Mouse (Mus musculus): ENCODE results near the gene Casz1. TPM values are rescaled to one million over a fixed set of nuclear protein-coding genes. Genes with fewer than 3 reads are reported as not detected.
A peak's percentile ranks its signal among the peaks of the same experiment; 100 is the strongest.

The Casz1 gene
- total RNA-seq, 2 experiments from 2014 or later = 31.2 to 41.3 TPM

DNA sequence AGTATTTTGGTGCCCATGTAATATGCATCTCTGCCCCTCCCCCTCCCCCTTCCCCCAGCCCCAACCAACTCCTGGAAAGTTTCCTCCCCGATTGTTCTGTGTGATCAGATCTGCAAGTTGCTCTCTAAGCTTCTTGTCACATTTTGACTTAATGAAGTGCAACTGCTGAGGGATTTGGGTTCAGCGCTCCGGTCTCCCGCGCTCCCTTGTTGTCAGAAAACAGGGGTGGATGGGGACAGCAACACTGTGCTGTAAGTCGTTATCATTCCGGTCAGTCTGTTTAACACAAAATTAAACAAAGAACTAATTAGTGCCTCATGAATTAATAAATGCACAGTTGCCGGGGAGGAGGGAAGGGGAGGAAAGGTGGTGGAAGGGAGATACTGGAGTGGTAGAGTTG lies 84.0 kb downstream of the Casz1 start:
- H3K4me3 ChIP-seq = no peak overlapping the region
- no peak overlapping the region for H3K27ac ChIP-seq
- TF ChIP-seq CTCF (IDR thresholded peaks at IDR 0.05) = no peak
- no peak for DNase-seq
- intact Hi-C loops (cut with DNase I) = no loop called here

GRCm38 (mm10) chr4:148889011-148889410 lies 84.8 kb downstream of the Casz1 start:
- no peak for TF ChIP-seq CTCF (IDR thresholded peaks at IDR 0.05)
- no peak for DNase-seq
- intact Hi-C loops (cut with DNase I) = no loop called here
- Histone ChIP-seq H3K27ac (no peak overlapping the region), H3K4me3 (no peak overlapping the region)

GRCm38 (mm10) chr4:148890442-148890841 lies 86.2 kb downstream of the Casz1 start:
- no peak overlapping the region for H3K4me3 ChIP-seq
- intact Hi-C loops (cut with DNase I) = no loop called here
- TF ChIP-seq CTCF (IDR thresholded peaks at IDR 0.05) = no peak
- H3K27ac ChIP-seq = no peak overlapping the region
- no peak for DNase-seq

GRCm38 (mm10) chr4:148890892-148891838 lies 86.9 kb downstream of the Casz1 start:
- peak overlapping the region; percentile 40; the same call in 1 of the 2 replicates for H3K27ac ChIP-seq
- intact Hi-C loops (cut with DNase I) = no loop called here
- DNase-seq = no peak
- H3K4me3 ChIP-seq = peak overlapping the region; percentile 56
- TF ChIP-seq CTCF (IDR thresholded peaks at IDR 0.05) = no peak

GRCm38 (mm10) chr4:148896125-148896524 lies 91.9 kb downstream of the Casz1 start:
- H3K27ac ChIP-seq = no peak overlapping the region
- no peak for TF ChIP-seq CTCF (IDR thresholded peaks at IDR 0.05)
- intact Hi-C loops (cut with DNase I) = no loop called here
- no peak overlapping the region for H3K4me3 ChIP-seq
- no peak for DNase-seq

GRCm38 (mm10) chr4:148899927-148900294 lies 95.7 kb downstream of the Casz1 start:
- Histone ChIP-seq H3K27ac (peak overlapping the region; percentile 90), H3K4me3 (peak overlapping the region; percentile 91)
- intact Hi-C loops (cut with DNase I) = loop anchor here (5.0 kb wide), 1 partner anchor 93 kb away; no protein-coding TSS in a partner anchor
- DNase-seq = no peak
- no peak for TF ChIP-seq CTCF (IDR thresholded peaks at IDR 0.05)

DNA sequence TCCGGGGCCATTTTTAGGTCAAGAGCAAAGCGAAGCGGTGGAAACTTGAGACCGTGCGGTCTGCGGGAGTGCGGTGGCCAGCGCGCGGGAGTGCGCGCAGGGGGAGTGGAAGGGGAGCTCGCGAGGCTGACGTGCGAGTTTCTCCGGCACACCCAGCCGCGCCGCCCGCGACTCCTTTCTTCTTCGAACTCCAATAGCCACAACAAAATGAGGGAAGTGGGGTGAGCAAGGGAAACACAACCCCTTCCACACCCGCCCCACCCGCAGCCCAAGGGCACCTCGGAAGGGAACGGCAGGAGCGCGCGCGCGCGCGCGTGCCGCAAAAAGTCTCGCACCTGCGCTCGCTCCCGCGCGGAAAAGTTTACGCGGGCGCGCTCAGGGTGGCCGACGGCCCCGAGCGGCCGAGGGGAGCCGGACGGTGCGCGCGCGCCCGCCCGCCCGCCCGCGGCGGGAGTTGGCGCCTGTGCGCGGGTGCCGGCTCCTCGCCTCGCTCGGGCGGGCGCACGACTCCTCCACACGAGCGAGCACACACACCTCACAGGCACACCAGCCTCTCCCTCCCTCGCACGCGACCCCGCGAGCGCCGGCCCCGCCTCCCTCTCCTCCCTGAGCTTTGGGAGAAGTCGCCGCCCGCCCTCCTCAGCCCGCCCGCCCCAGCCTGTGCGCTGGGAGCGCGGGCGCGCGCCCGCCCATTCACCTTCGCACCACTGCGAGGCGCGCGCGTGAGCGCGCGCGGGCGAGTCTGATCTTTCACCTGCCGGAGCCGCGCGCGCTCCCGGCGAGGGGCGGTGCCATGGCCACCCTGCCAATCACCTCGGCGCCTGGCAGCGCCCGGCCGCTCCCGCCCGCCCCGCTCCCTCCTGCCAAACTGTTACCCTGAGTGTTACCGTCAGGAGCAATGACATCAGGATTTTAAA lies 96.3 kb downstream of the Casz1 start:
- peak overlapping the region; percentile 91 for H3K4me3 ChIP-seq
- peak; percentile 91 for DNase-seq
- H3K27ac ChIP-seq = peak overlapping the region; percentile 90
- intact Hi-C loops (cut with DNase I) = loop anchor here (5.0 kb wide), 1 partner anchor 93 kb away; no protein-coding TSS in a partner anchor
- no peak for TF ChIP-seq CTCF (IDR thresholded peaks at IDR 0.05)

- peak overlapping the region; percentile 90 for H3K27ac ChIP-seq
- H3K4me3 ChIP-seq = peak overlapping the region; percentile 91
- intact Hi-C loops (cut with DNase I) = loop anchor here (2.0 to 5.0 kb wide), 2 partner anchors 94 to 159 kb away; no protein-coding TSS in a partner anchor
- no peak for TF ChIP-seq CTCF (IDR thresholded peaks at IDR 0.05)
- peak; percentile 46 for DNase-seq
Observed at GRCm38 (mm10) chr4:148901275-148902052, 97.2 kb downstream of the Casz1 start.

DNA sequence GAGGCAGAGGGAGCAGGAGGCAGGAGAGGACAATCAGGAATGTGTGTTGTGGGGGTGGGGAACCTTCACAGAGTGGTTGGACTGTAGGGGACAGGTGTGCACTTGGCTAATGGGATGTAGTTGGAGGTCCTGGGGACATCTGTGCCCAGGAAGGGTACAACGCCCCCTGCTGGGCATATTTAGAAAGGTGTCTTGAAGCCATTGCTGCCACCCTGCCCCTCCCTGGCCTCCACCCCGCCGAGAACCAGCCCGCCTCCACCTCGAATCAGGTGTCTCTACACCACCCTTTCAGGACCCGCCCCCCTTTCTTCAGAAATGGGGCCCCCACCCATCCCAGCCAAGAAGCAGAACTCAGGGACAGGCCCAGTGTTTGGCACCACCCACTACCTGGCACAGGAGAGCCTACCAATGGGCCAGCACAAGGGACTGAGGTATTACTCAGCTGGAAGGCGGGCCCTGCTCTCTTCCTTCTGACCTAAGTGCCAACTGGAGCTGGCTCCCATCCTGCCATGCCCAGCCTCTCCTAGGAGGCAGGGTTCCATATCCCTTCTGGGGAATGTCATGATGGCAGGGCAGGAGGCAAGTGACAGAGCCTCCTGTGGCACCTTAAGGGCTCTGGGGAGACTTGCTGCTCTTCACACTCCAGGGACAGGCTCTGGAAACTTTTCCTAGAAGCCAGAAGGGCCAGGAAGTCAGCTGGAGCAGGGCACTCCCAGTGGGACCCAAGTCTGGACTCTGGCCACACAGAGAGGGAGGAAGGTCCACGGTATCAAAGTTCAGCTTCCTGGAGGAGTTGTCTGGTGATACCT lies 98.9 kb downstream of the Casz1 start:
- Histone ChIP-seq H3K4me3 (peak overlapping the region; percentile 91), H3K27ac (peak overlapping the region; percentile 64)

DNA sequence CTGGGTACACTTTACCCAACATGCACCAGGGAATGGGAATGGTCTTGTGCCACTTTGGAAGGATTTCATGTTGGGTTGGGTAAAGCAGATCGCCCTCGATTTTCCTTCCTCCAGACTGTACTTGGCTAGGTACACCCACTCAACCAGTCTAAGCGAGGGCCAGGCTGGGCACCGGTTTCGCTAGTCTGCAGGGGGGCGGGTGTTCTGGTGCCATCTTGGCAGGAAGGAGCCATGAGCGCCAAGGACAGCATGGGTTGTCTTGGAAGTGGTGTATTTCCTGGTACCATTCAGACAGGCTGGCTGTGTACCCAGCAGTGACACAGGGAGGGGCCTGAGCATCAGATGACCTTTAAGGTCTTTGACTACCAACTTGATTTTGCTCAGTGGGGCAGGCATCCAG lies 101.1 kb downstream of the Casz1 start:
- peak; percentile 78 for DNase-seq
- no peak for TF ChIP-seq CTCF (IDR thresholded peaks at IDR 0.05)
- Histone ChIP-seq H3K4me3 (no peak overlapping the region), H3K27ac (peak overlapping the region; percentile 61)
- intact Hi-C loops (cut with DNase I) = no loop called here

More for the DNA sequence above, 98.9 kb downstream of the Casz1 start:
- DNase-seq = peak; percentile 77
- intact Hi-C loops (cut with DNase I) = loop anchor here (2.0 to 5.0 kb wide), 2 partner anchors 96 to 160 kb away; no protein-coding TSS in a partner anchor
- peak; percentile 72 for TF ChIP-seq CTCF (IDR thresholded peaks at IDR 0.05)

- H3K4me3 ChIP-seq = no peak overlapping the region
- no peak for TF ChIP-seq CTCF (IDR thresholded peaks at IDR 0.05)
- no peak for DNase-seq
- no peak overlapping the region for H3K27ac ChIP-seq
- intact Hi-C loops (cut with DNase I) = no loop called here
Observed at GRCm38 (mm10) chr4:148906806-148907205, 102.6 kb downstream of the Casz1 start.
